Mouse (Mus musculus): Measurements from ENCODE around the gene Cxcr4. TPM values are rescaled to one million over a fixed set of nuclear protein-coding genes. Genes with fewer than 3 reads are reported as not detected.

Gene Cxcr4
- total RNA-seq, 2 experiments from 2014 or later: 3.1 to 4.3 TPM

Other genes starting within 250 kb of the Cxcr4 start
- gene Mcm6, start 232.6 kb downstream of the Cxcr4 start, total RNA-seq (2021): 10 to 100 TPM; 13.1 to 13.6 TPM
- gene Dars, start 174.9 kb downstream of the Cxcr4 start, total RNA-seq (2021): 10 to 100 TPM; 66.5 to 68.7 TPM

Data from layer of hippocampus, adult 18-20 months (tissue).